In genomic region chr2:32404663-32405062, GRCm38 (mm10) we compare ENCODE assay signal across 9 mouse cellular contexts. TPM values are rescaled to one million over a fixed set of nuclear protein-coding genes. Genes with fewer than 3 reads are reported as not detected.
DNase-seq lines count a peak whose midpoint lies in the region; ATAC-seq lines count a peak whose summit lies in the region.
"Had no signal": no experiment of that assay in that cellular context is flagged by ENCODE, and none has a peak within 500 bp of the region (broad histone marks: within the 10 kb centered on the region; RNA-seq: fewer than 3 reads in every experiment).

No protein-coding gene starts in this region.

- no peak for ATAC-seq in embryonic facial prominence, embryonic 11.5 days (replicated peaks; ENCODE audit: insufficient number of reproducible peaks, low FRiP score, low TSS enrichment, low read depth)
- no peak; the same call in 1 of the 2 replicates for ATAC-seq in liver, embryonic 13.5 days (ENCODE audit: low read depth)
- ATAC-seq in neural tube, embryonic 14.5 days (ENCODE audit: low read depth): peak; percentile 32; the same call in 1 of the 2 replicates

- H3K4me3 ChIP-seq in embryonic facial prominence, embryonic 11.5 days (ENCODE audit: low read depth, low read length): no peak overlapping the region
- no peak overlapping the region for H3K4me3 ChIP-seq in liver, embryonic 13.5 days (replicated peaks)
- H3K4me3 ChIP-seq in neural tube, embryonic 14.5 days (ENCODE audit: low read depth, low read length): no peak overlapping the region
- H3K4me3 ChIP-seq: heart, embryonic 13.5 days had no signal

- DNase-seq in CD4-positive, CD25-positive, alpha-beta regulatory T cell, adult 2 months (ENCODE audit: low read depth, low spot score): peak; percentile 99
- DNase-seq in adrenal gland, postnatal 36 days: peak; percentile 94 to 95
- DNase-seq in embryonic facial prominence, embryonic 11.5 days (ENCODE audit: low spot score): peak; percentile 99
- DNase-seq in heart, adult 18-20 months: peak; percentile 91 to 98
- DNase-seq in kidney, postnatal 10 days: peak; percentile 98
- DNase-seq in liver, embryonic 13.5 days: peak; percentile 82
- DNase-seq in testis, postnatal 10 days (ENCODE audit: low spot score): peak; percentile 97

- peaks cover 3% of the 10 kb centered on the region; the same call in 1 of the 2 replicates for H3K4me1 ChIP-seq in embryonic facial prominence, embryonic 11.5 days (ENCODE audit: control insufficient read depth, insufficient read depth, low read length)
- peaks cover 17% of the 10 kb centered on the region for H3K4me1 ChIP-seq in liver, embryonic 13.5 days (replicated peaks)
- H3K4me1 ChIP-seq in neural tube, embryonic 14.5 days (ENCODE audit: control insufficient read depth, insufficient read depth, low read length): no peaks in the 10 kb centered on the region
- H3K4me1 ChIP-seq: heart, embryonic 13.5 days had no signal

- H3K9me3 ChIP-seq in embryonic facial prominence, embryonic 11.5 days (replicated peaks; ENCODE audit: control insufficient read depth, low read length): no peaks in the 10 kb centered on the region
- no peaks in the 10 kb centered on the region for H3K9me3 ChIP-seq in liver, embryonic 13.5 days (replicated peaks)
- no peaks in the 10 kb centered on the region for H3K9me3 ChIP-seq in neural tube, embryonic 14.5 days (ENCODE audit: control insufficient read depth, low read length)
- H3K9me3 ChIP-seq: heart, embryonic 13.5 days had no signal

- H3K36me3 ChIP-seq in embryonic facial prominence, embryonic 11.5 days (replicated peaks; ENCODE audit: control insufficient read depth, insufficient read depth, low read depth, low read length): no peaks in the 10 kb centered on the region; the same call in 1 of the 2 replicates
- H3K36me3 ChIP-seq in liver, embryonic 13.5 days: peaks cover 27% of the 10 kb centered on the region
- H3K36me3 ChIP-seq in neural tube, embryonic 14.5 days (ENCODE audit: control insufficient read depth, insufficient read depth, low read length): peaks cover 19% of the 10 kb centered on the region

- no peak overlapping the region for H3K9ac ChIP-seq in embryonic facial prominence, embryonic 11.5 days (replicated peaks; ENCODE audit: low read length)
- no peak overlapping the region for H3K9ac ChIP-seq in liver, embryonic 13.5 days
- no peak overlapping the region for H3K9ac ChIP-seq in neural tube, embryonic 14.5 days (replicated peaks; ENCODE audit: low read depth, low read length)
- H3K9ac ChIP-seq: heart, embryonic 13.5 days had no signal

- no peak overlapping the region for H3K27ac ChIP-seq in embryonic facial prominence, embryonic 11.5 days (replicated peaks; ENCODE audit: low read depth, low read length)
- no peak overlapping the region for H3K27ac ChIP-seq in liver, embryonic 13.5 days
- H3K27ac ChIP-seq in neural tube, embryonic 14.5 days (ENCODE audit: low read depth, low read length): no peak overlapping the region
- H3K27ac ChIP-seq: heart, embryonic 13.5 days had no signal

- H3K4me2 ChIP-seq in embryonic facial prominence, embryonic 11.5 days (ENCODE audit: low read depth, low read length): no peak overlapping the region
- no peak overlapping the region for H3K4me2 ChIP-seq in liver, embryonic 13.5 days
- no peak overlapping the region for H3K4me2 ChIP-seq in neural tube, embryonic 14.5 days (ENCODE audit: low read depth, low read length)
- H3K4me2 ChIP-seq: heart, embryonic 13.5 days had no signal

- WGBS in embryonic facial prominence, embryonic 11.5 days: 18% methylated on average over 2 of the region's 2 CpGs
- 19% methylated on average over 2 of the region's 2 CpGs for WGBS in liver, embryonic 13.5 days (ENCODE audit: insufficient replicate concordance)
- 21% methylated on average over 2 of the region's 2 CpGs for WGBS in neural tube, embryonic 14.5 days

- no peaks in the 10 kb centered on the region for H3K27me3 ChIP-seq in embryonic facial prominence, embryonic 11.5 days (ENCODE audit: control insufficient read depth, insufficient read depth, low read length)
- 0 out of 2 replicates have a peak, but pooled peaks cover 2% of the 10 kb centered on the region for H3K27me3 ChIP-seq in liver, embryonic 13.5 days
- no peaks in the 10 kb centered on the region for H3K27me3 ChIP-seq in neural tube, embryonic 14.5 days (ENCODE audit: control insufficient read depth, insufficient read depth, low read length)
- H3K27me3 ChIP-seq: heart, embryonic 13.5 days had no signal

RNA-seq across cellular contexts. Expression of gene Ptges2, which starts 9.0 kb away (rescaled TPM):
- 10 to 100 TPM; 58.2 to 58.7 TPM for total RNA-seq in adrenal gland, postnatal 36 days (2021)
- 31.7 and 33.0 TPM in 2 replicates for polyA plus RNA-seq in embryonic facial prominence, embryonic 11.5 days (2014; fragmentation: Nextera tagmentation; extraction: Ambion mirVana)
- total RNA-seq in heart, adult 18-20 months (2021): 10 to 100 TPM; 60.2 to 68.5 TPM
- 14.1 and 15.5 TPM in 2 replicates for polyA plus RNA-seq in liver, embryonic 13.5 days (2015; fragmentation: Nextera tagmentation; extraction: Ambion mirVana)
- polyA plus RNA-seq in neural tube, embryonic 14.5 days (2014; fragmentation: Nextera tagmentation; extraction: Ambion mirVana): 58.1 and 65.9 TPM in 2 replicates

RNA-seq across cellular contexts. Expression of gene Lcn2, which starts 16.6 kb away (rescaled TPM):
- 1 to 10 TPM; 1.1 to 3.9 TPM for total RNA-seq in adrenal gland, postnatal 36 days (2021)
- 0.95 and 1.2 TPM in 2 replicates for polyA plus RNA-seq in embryonic facial prominence, embryonic 11.5 days (2014; fragmentation: Nextera tagmentation; extraction: Ambion mirVana)
- total RNA-seq in heart, adult 18-20 months (2021): 1 to 10 TPM; 4.8 to 5.6 TPM
- 18.0 and 22.8 TPM in 2 replicates for polyA plus RNA-seq in liver, embryonic 13.5 days (2015; fragmentation: Nextera tagmentation; extraction: Ambion mirVana)
- 0.35 and 0.40 TPM in 2 replicates for polyA plus RNA-seq in neural tube, embryonic 14.5 days (2014; fragmentation: Nextera tagmentation; extraction: Ambion mirVana)

RNA-seq across cellular contexts. Expression of gene 1110008P14Rik, which starts 22.9 kb away (rescaled TPM):
- total RNA-seq in adrenal gland, postnatal 36 days (2021): 100 to 1,000 TPM; 175 to 184 TPM
- 41.3 and 41.5 TPM in 2 replicates for polyA plus RNA-seq in embryonic facial prominence, embryonic 11.5 days (2014; fragmentation: Nextera tagmentation; extraction: Ambion mirVana)
- 10 to 100 TPM; 43.2 to 50.5 TPM for total RNA-seq in heart, adult 18-20 months (2021)
- 35.3 and 39.2 TPM in 2 replicates for polyA plus RNA-seq in liver, embryonic 13.5 days (2015; fragmentation: Nextera tagmentation; extraction: Ambion mirVana)
- 157 and 198 TPM in 2 replicates for polyA plus RNA-seq in neural tube, embryonic 14.5 days (2014; fragmentation: Nextera tagmentation; extraction: Ambion mirVana)

RNA-seq across cellular contexts. Expression of gene Naif1, which starts 45.6 kb away (rescaled TPM):
- 1 to 10 TPM; 4.3 to 5.2 TPM for total RNA-seq in adrenal gland, postnatal 36 days (2021)
- polyA plus RNA-seq in embryonic facial prominence, embryonic 11.5 days (2014; fragmentation: Nextera tagmentation; extraction: Ambion mirVana): 5.0 and 6.0 TPM in 2 replicates
- total RNA-seq in heart, adult 18-20 months (2021): 1 to 10 TPM; 3.0 to 3.1 TPM
- 2.2 and 2.4 TPM in 2 replicates for polyA plus RNA-seq in liver, embryonic 13.5 days (2015; fragmentation: Nextera tagmentation; extraction: Ambion mirVana)
- 4.9 and 5.4 TPM in 2 replicates for polyA plus RNA-seq in neural tube, embryonic 14.5 days (2014; fragmentation: Nextera tagmentation; extraction: Ambion mirVana)

RNA-seq across cellular contexts. Expression of gene Slc25a25, which starts 46.6 kb away (rescaled TPM):
- 10 to 100 TPM; 78.8 to 99.7 TPM for total RNA-seq in adrenal gland, postnatal 36 days (2021)
- 20.6 and 21.7 TPM in 2 replicates for polyA plus RNA-seq in embryonic facial prominence, embryonic 11.5 days (2014; fragmentation: Nextera tagmentation; extraction: Ambion mirVana)
- total RNA-seq in heart, adult 18-20 months (2021): 10 to 100 TPM in 1 of 2 experiments, 1 to 10 TPM in 1; 8.4 to 11.5 TPM
- 8.7 and 9.2 TPM in 2 replicates for polyA plus RNA-seq in liver, embryonic 13.5 days (2015; fragmentation: Nextera tagmentation; extraction: Ambion mirVana)
- 39.8 and 43.6 TPM in 2 replicates for polyA plus RNA-seq in neural tube, embryonic 14.5 days (2014; fragmentation: Nextera tagmentation; extraction: Ambion mirVana)
